Mouse (Mus musculus): ENCODE data around the gene Prrg3. TPM values are rescaled to one million over a fixed set of nuclear protein-coding genes. Genes with fewer than 3 reads are reported as not detected.

Gene Prrg3
- polyA plus RNA-seq, 1 experiment: 9.0 TPM

- TF ChIP-seq POLR2A (IDR thresholded peaks at IDR 0.05; ENCODE audit: insufficient read depth, low read length): no peak
- TF ChIP-seq EP300 (IDR thresholded peaks at IDR 0.05; ENCODE audit: insufficient read depth, low read depth, low read length): no peak
- no peak for TF ChIP-seq CTCF (IDR thresholded peaks at IDR 0.05; ENCODE audit: low read depth, low read length)
- H3K4me3 ChIP-seq (ENCODE audit: low read depth, low read length): no peak overlapping the region
- H3K36me3 ChIP-seq (ENCODE audit: control insufficient read depth, insufficient read depth, low read length, poor library complexity, severe bottlenecking): no peaks in the 10 kb centered on the region
- H3K4me1 ChIP-seq (ENCODE audit: control insufficient read depth, insufficient read depth, low read length): no peaks in the 10 kb centered on the region
- no peak overlapping the region for H3K9ac ChIP-seq (ENCODE audit: low read depth, poor library complexity, severe bottlenecking)
- H3K9me3 ChIP-seq (replicated peaks; ENCODE audit: control insufficient read depth, insufficient read depth, low read length, poor library complexity, severe bottlenecking): no peaks in the 10 kb centered on the region
- H3K27ac ChIP-seq (ENCODE audit: insufficient read depth, low read length): no peak overlapping the region
- H3K27me3 ChIP-seq (ENCODE audit: control insufficient read depth, insufficient read depth, low read length, poor library complexity, severe bottlenecking): no peaks in the 10 kb centered on the region
Measured at GRCm38 (mm10) chrX:71983775-71984174, 21.4 kb downstream of the Prrg3 start.

- H3K36me3 ChIP-seq (ENCODE audit: control insufficient read depth, insufficient read depth, low read length, poor library complexity, severe bottlenecking): no peaks in the 10 kb centered on the region
- no peak for TF ChIP-seq POLR2A (IDR thresholded peaks at IDR 0.05; ENCODE audit: insufficient read depth, low read length)
- no peak for TF ChIP-seq CTCF (IDR thresholded peaks at IDR 0.05; ENCODE audit: low read depth, low read length)
- no peak for TF ChIP-seq EP300 (IDR thresholded peaks at IDR 0.05; ENCODE audit: insufficient read depth, low read depth, low read length)
- no peak within 1 kb of the TSS for H3K9ac ChIP-seq (ENCODE audit: low read depth, poor library complexity, severe bottlenecking)
- H3K27ac ChIP-seq (ENCODE audit: insufficient read depth, low read length): no peak within 1 kb of the TSS
- no peaks in the 10 kb centered on the region for H3K27me3 ChIP-seq (ENCODE audit: control insufficient read depth, insufficient read depth, low read length, poor library complexity, severe bottlenecking)
- no peak within 1 kb of the TSS for H3K4me3 ChIP-seq (ENCODE audit: low read depth, low read length)
- H3K9me3 ChIP-seq (replicated peaks; ENCODE audit: control insufficient read depth, insufficient read depth, low read length, poor library complexity, severe bottlenecking): no peaks in the 10 kb centered on the region
- H3K4me1 ChIP-seq (ENCODE audit: control insufficient read depth, insufficient read depth, low read length): no peaks in the 10 kb centered on the region
Measured at GRCm38 (mm10) chrX:71991549-71991948, 29.1 kb downstream of the Prrg3 start, which contains the start of gene Cnga2. Cnga2 (plus strand) TSS chrX:71991849.

- Histone ChIP-seq H3K9ac (ENCODE audit: low read depth, poor library complexity, severe bottlenecking) (no peak overlapping the region), H3K4me1 (ENCODE audit: control insufficient read depth, insufficient read depth, low read length) (no peaks in the 10 kb centered on the region), H3K4me3 (ENCODE audit: low read depth, low read length) (no peak overlapping the region), H3K27ac (ENCODE audit: insufficient read depth, low read length) (no peak overlapping the region), H3K27me3 (ENCODE audit: control insufficient read depth, insufficient read depth, low read length, poor library complexity, severe bottlenecking) (no peaks in the 10 kb centered on the region), H3K36me3 (ENCODE audit: control insufficient read depth, insufficient read depth, low read length, poor library complexity, severe bottlenecking) (no peaks in the 10 kb centered on the region), H3K9me3 (replicated peaks; ENCODE audit: control insufficient read depth, insufficient read depth, low read length, poor library complexity, severe bottlenecking) (no peaks in the 10 kb centered on the region)
- no peak for TF ChIP-seq POLR2A (IDR thresholded peaks at IDR 0.05; ENCODE audit: insufficient read depth, low read length)
- TF ChIP-seq EP300 (IDR thresholded peaks at IDR 0.05; ENCODE audit: insufficient read depth, low read depth, low read length): no peak
- no peak for TF ChIP-seq CTCF (IDR thresholded peaks at IDR 0.05; ENCODE audit: low read depth, low read length)
Measured at GRCm38 (mm10) chrX:71995972-71996371, 33.5 kb downstream of the Prrg3 start.

GRCm38 (mm10) chrX:72009930-72010329, 47.5 kb downstream of the Prrg3 start:
- H3K27ac ChIP-seq (ENCODE audit: insufficient read depth, low read length): no peak overlapping the region
- no peaks in the 10 kb centered on the region for H3K27me3 ChIP-seq (ENCODE audit: control insufficient read depth, insufficient read depth, low read length, poor library complexity, severe bottlenecking)
- no peaks in the 10 kb centered on the region for H3K36me3 ChIP-seq (ENCODE audit: control insufficient read depth, insufficient read depth, low read length, poor library complexity, severe bottlenecking)
- no peak overlapping the region for H3K4me3 ChIP-seq (ENCODE audit: low read depth, low read length)
- no peaks in the 10 kb centered on the region for H3K4me1 ChIP-seq (ENCODE audit: control insufficient read depth, insufficient read depth, low read length)
- TF ChIP-seq EP300 (IDR thresholded peaks at IDR 0.05; ENCODE audit: insufficient read depth, low read depth, low read length) (no peak), CTCF (IDR thresholded peaks at IDR 0.05; ENCODE audit: low read depth, low read length) (no peak), POLR2A (IDR thresholded peaks at IDR 0.05; ENCODE audit: insufficient read depth, low read length) (no peak)
- H3K9me3 ChIP-seq (replicated peaks; ENCODE audit: control insufficient read depth, insufficient read depth, low read length, poor library complexity, severe bottlenecking): no peaks in the 10 kb centered on the region
- no peak overlapping the region for H3K9ac ChIP-seq (ENCODE audit: low read depth, poor library complexity, severe bottlenecking)

GRCm38 (mm10) chrX:72012236-72012635, 49.8 kb downstream of the Prrg3 start:
- Histone ChIP-seq H3K4me1 (ENCODE audit: control insufficient read depth, insufficient read depth, low read length) (no peaks in the 10 kb centered on the region), H3K9me3 (replicated peaks; ENCODE audit: control insufficient read depth, insufficient read depth, low read length, poor library complexity, severe bottlenecking) (no peaks in the 10 kb centered on the region), H3K27me3 (ENCODE audit: control insufficient read depth, insufficient read depth, low read length, poor library complexity, severe bottlenecking) (no peaks in the 10 kb centered on the region), H3K27ac (ENCODE audit: insufficient read depth, low read length) (no peak overlapping the region), H3K9ac (ENCODE audit: low read depth, poor library complexity, severe bottlenecking) (no peak overlapping the region), H3K36me3 (ENCODE audit: control insufficient read depth, insufficient read depth, low read length, poor library complexity, severe bottlenecking) (no peaks in the 10 kb centered on the region), H3K4me3 (ENCODE audit: low read depth, low read length) (no peak overlapping the region)
- TF ChIP-seq POLR2A (IDR thresholded peaks at IDR 0.05; ENCODE audit: insufficient read depth, low read length) (no peak), CTCF (IDR thresholded peaks at IDR 0.05; ENCODE audit: low read depth, low read length) (no peak), EP300 (IDR thresholded peaks at IDR 0.05; ENCODE audit: insufficient read depth, low read depth, low read length) (no peak)

GRCm38 (mm10) chrX:72012804-72013203, 50.4 kb downstream of the Prrg3 start:
- no peak overlapping the region for H3K9ac ChIP-seq (ENCODE audit: low read depth, poor library complexity, severe bottlenecking)
- no peaks in the 10 kb centered on the region for H3K4me1 ChIP-seq (ENCODE audit: control insufficient read depth, insufficient read depth, low read length)
- H3K27me3 ChIP-seq (ENCODE audit: control insufficient read depth, insufficient read depth, low read length, poor library complexity, severe bottlenecking): no peaks in the 10 kb centered on the region
- TF ChIP-seq CTCF (IDR thresholded peaks at IDR 0.05; ENCODE audit: low read depth, low read length): no peak
- no peak for TF ChIP-seq POLR2A (IDR thresholded peaks at IDR 0.05; ENCODE audit: insufficient read depth, low read length)
- no peak for TF ChIP-seq EP300 (IDR thresholded peaks at IDR 0.05; ENCODE audit: insufficient read depth, low read depth, low read length)
- H3K4me3 ChIP-seq (ENCODE audit: low read depth, low read length): no peak overlapping the region
- no peaks in the 10 kb centered on the region for H3K9me3 ChIP-seq (replicated peaks; ENCODE audit: control insufficient read depth, insufficient read depth, low read length, poor library complexity, severe bottlenecking)
- no peaks in the 10 kb centered on the region for H3K36me3 ChIP-seq (ENCODE audit: control insufficient read depth, insufficient read depth, low read length, poor library complexity, severe bottlenecking)
- no peak overlapping the region for H3K27ac ChIP-seq (ENCODE audit: insufficient read depth, low read length)

Measured in ES-Bruce4 (cell line).